Mouse (Mus musculus): ENCODE results near the gene Zyg11b. TPM values are rescaled to one million over a fixed set of nuclear protein-coding genes. Genes with fewer than 3 reads are reported as not detected.
A peak's percentile ranks its signal among the peaks of the same experiment; 100 is the strongest.

Gene Zyg11b
- polyA plus RNA-seq, 1 experiment = 8.7 TPM

DNA sequence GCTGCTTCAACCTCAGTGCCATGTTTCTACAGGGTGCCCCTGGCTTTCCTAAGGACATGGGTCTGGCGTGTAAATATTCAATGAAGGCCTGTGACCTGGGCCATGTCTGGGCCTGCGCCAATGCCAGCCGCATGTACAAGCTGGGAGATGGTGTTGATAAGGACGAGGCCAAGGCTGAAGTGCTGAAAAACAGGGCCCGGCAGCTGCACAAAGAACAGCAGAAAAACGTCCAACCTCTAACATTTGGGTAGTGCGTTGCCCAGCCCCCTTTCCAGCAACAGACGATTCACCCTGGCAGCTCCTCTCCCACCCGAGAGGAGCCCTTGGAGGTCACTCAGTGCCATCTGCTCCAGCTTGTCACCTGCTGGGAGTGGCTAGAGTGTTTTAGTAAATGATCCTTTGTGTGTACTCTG is 37.4 kb upstream of the Zyg11b start:
- Histone ChIP-seq H3K4me1 (ENCODE audit: control insufficient read depth, insufficient read depth, low read length) (no peaks in the 10 kb centered on the region; the same call in 1 of the 2 replicates), H3K4me3 (replicated peaks; ENCODE audit: extremely low read depth, low read depth, low read length) (no peak overlapping the region)
- TF ChIP-seq CTCF (IDR thresholded peaks at IDR 0.05; ENCODE audit: insufficient read depth, low read length) (no peak), POLR2A (IDR thresholded peaks at IDR 0.05; ENCODE audit: borderline replicate concordance, extremely low read depth, low read depth, low read length) (no peak)
- DNase-seq = no peak
- 65% methylated on average over 9 of the region's 9 CpGs for WGBS

DNA sequence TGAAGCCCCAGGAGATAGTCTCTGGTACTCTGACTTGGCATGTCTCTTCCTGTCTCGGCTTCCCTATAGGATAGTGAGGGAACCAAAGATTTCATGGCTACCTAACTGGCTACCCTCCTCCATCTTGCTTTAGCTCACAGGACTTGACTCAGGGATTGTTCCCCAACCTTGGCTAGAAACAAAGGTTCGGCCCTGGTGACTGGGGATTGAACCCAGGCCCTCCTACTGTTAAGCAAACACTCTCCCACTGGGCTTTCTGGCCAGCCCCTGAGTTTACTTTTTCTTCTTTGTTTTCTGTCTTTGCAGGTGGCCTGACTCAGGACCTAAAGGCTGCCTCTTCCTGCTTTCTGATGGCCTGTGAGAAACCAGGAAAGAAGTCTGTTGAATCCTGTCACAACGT is 36.9 kb upstream of the Zyg11b start:
- WGBS = 52% methylated on average over 3 of the region's 3 CpGs
- no peak for DNase-seq
- TF ChIP-seq POLR2A (IDR thresholded peaks at IDR 0.05; ENCODE audit: borderline replicate concordance, extremely low read depth, low read depth, low read length) = no peak
- no peak for TF ChIP-seq CTCF (IDR thresholded peaks at IDR 0.05; ENCODE audit: insufficient read depth, low read length)

DNA sequence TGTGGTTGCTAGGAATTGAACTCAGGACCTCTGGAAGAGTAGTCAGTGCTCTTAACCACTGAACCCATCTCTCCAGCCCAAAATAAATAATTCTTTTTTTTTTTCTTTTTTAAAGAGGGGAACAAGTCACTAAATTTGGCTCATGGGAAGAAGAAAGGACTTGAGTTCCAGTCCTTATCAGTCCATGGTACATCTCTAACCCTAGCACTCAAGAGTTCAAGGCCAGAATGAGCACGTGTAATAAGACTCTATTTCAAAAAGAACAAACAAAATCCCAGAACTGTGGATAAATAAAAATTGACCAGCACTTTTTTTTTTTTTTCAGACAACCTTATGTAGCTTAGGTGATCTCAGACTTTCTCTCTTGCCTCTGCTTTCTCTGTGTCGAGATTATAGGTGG is 35.9 kb upstream of the Zyg11b start:
- no peak for DNase-seq
- no peaks in the 10 kb centered on the region; the same call in 1 of the 2 replicates for H3K4me1 ChIP-seq (ENCODE audit: control insufficient read depth, insufficient read depth, low read length)
- H3K4me3 ChIP-seq (replicated peaks; ENCODE audit: extremely low read depth, low read depth, low read length) = no peak overlapping the region
- TF ChIP-seq CTCF (IDR thresholded peaks at IDR 0.05; ENCODE audit: insufficient read depth, low read length) = no peak
- TF ChIP-seq POLR2A (IDR thresholded peaks at IDR 0.05; ENCODE audit: borderline replicate concordance, extremely low read depth, low read depth, low read length) = no peak
- whole genome bisulfite sequencing = 75% methylated on average over 2 of the region's 2 CpGs

More for the DNA sequence above, 36.9 kb upstream of the Zyg11b start:
- Histone ChIP-seq H3K4me1 (ENCODE audit: control insufficient read depth, insufficient read depth, low read length) (no peaks in the 10 kb centered on the region; the same call in 1 of the 2 replicates), H3K4me3 (replicated peaks; ENCODE audit: extremely low read depth, low read depth, low read length) (no peak overlapping the region)

DNA sequence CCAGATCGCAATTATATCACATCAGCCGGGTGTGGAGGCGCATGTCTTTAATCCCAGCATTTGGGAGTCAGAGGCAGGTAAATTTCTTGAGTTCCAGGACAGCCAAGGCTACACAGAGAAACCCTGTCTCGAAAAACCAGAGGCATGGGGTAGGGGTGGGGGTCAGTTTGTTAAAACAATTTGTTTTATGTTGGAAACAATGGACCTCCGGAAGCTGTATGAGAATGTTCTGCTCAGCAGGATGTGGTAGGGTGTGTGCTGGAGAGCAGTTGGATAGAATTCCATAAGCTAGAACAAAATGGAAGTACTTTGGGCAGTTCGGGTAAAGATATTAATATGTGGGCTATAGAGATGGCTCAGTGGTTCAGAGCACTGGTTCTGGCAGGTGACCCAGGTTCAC is 34.5 kb upstream of the Zyg11b start:
- WGBS = 67% methylated on average over 6 of the region's 6 CpGs
- TF ChIP-seq CTCF (IDR thresholded peaks at IDR 0.05; ENCODE audit: insufficient read depth, low read length) (no peak), POLR2A (IDR thresholded peaks at IDR 0.05; ENCODE audit: borderline replicate concordance, extremely low read depth, low read depth, low read length) (no peak)
- Histone ChIP-seq H3K4me1 (ENCODE audit: control insufficient read depth, insufficient read depth, low read length) (no peaks in the 10 kb centered on the region; the same call in 1 of the 2 replicates), H3K4me3 (replicated peaks; ENCODE audit: extremely low read depth, low read depth, low read length) (no peak overlapping the region)
- DNase-seq = no peak

DNA sequence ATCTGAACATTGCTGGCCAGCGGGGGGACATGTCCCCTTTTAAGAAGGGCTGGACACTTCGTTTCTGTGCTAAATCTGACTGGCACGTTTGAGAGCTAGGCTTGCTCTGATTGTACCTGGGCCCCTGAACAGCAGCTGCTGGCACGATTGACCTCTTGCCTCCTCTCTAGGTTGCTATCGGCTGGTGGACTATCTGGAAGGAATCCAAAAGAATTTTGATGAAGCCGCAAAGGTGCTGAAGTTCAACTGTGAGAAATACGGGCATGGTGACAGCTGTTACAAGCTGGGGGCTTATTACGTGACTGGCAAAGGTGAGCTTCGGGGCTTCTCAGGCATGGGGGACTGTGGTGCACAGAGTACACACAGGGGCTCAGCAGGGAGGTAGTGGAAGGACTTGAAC is 31.1 kb upstream of the Zyg11b start:
- TF ChIP-seq CTCF (IDR thresholded peaks at IDR 0.05; ENCODE audit: insufficient read depth, low read length) (no peak), POLR2A (IDR thresholded peaks at IDR 0.05; ENCODE audit: borderline replicate concordance, extremely low read depth, low read depth, low read length) (no peak)
- no peak for DNase-seq
- 81% methylated on average over 9 of the region's 9 CpGs for whole genome bisulfite sequencing
- Histone ChIP-seq H3K4me3 (replicated peaks; ENCODE audit: extremely low read depth, low read depth, low read length) (no peak overlapping the region), H3K4me1 (ENCODE audit: control insufficient read depth, insufficient read depth, low read length) (peaks cover 4% of the 10 kb centered on the region)

DNA sequence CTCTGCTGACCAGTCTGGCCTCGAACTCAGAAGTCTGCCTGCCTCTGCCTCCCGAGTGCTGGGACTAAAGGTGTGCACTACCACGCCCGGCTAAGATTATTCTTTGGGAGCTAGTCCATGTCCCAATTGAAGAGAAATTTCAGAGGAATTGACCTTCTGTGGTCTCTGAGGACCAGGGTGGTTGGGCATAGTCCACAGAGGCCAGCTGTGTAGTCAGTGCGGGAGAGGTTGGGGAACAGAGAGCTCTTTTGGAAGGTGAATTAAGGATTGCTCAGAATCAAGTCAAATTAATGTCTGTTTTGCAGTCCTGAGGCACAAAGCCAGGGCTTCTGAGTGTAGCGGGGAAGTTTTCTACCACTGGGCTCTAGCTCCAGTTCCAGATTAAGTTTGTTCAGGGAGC is 28.9 kb upstream of the Zyg11b start:
- no peak overlapping the region for H3K4me3 ChIP-seq (replicated peaks; ENCODE audit: extremely low read depth, low read depth, low read length)
- 91% methylated on average over 6 of the region's 6 CpGs for WGBS
- TF ChIP-seq CTCF (IDR thresholded peaks at IDR 0.05; ENCODE audit: insufficient read depth, low read length) (no peak), POLR2A (IDR thresholded peaks at IDR 0.05; ENCODE audit: borderline replicate concordance, extremely low read depth, low read depth, low read length) (no peak)

DNA sequence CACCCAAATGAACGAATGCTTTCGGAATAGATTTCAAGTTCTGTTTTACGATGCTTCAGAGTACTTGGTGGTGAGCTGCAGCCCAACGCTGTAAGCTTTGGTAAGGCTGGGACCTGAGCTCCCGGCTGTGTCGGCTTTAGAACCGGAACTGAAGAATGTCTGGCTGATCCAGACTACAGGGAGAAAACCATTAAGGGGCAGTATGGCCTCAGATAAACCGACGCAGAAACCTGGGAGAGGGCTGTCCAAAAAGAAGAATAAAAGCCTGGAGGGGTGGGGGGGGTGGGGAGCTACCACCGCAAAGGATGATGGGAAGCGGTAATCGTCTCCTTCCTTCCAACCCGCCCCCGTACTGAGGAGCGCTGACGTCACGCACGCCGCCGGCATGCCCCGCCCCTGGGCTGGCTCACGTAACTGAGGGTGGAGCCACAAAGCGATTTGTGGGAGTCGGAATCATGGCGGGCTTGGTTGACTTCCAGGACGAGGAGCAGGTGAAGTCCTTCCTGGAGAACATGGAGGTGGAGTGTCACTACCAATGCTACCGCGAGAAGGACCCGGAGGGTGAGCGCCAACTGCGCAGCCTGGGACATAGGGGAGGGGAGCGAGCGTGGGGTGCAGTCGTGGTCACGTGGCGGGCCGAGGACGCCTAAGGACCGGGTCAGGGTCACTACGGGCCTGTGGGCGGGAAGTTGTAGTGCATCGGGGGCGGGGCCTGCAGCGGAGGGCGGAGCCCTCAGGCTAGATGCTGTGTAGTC is 27.0 kb upstream of the Zyg11b start, which contains the start of gene Coa7:
Gene Coa7, plus strand, starts transcription at position 411 of the 755 bp plus-strand sequence.
- peak; percentile 69; the same call in 1 of the 2 replicates for TF ChIP-seq POLR2A (IDR thresholded peaks at IDR 0.05; ENCODE audit: borderline replicate concordance, extremely low read depth, low read depth, low read length)
- TF ChIP-seq CTCF (IDR thresholded peaks at IDR 0.05; ENCODE audit: insufficient read depth, low read length) = no peak
- peak; percentile 98 for DNase-seq
- H3K4me3 ChIP-seq (replicated peaks; ENCODE audit: extremely low read depth, low read depth, low read length) = peak within 1 kb of the TSS; percentile 83
- peaks cover 4% of the 10 kb centered on the region for H3K4me1 ChIP-seq (ENCODE audit: control insufficient read depth, insufficient read depth, low read length)
- WGBS = under 1% methylated on average over 45 of the region's 45 CpGs

More for the DNA sequence above, 28.9 kb upstream of the Zyg11b start:
- peaks cover 4% of the 10 kb centered on the region for H3K4me1 ChIP-seq (ENCODE audit: control insufficient read depth, insufficient read depth, low read length)
- DNase-seq = no peak

DNA sequence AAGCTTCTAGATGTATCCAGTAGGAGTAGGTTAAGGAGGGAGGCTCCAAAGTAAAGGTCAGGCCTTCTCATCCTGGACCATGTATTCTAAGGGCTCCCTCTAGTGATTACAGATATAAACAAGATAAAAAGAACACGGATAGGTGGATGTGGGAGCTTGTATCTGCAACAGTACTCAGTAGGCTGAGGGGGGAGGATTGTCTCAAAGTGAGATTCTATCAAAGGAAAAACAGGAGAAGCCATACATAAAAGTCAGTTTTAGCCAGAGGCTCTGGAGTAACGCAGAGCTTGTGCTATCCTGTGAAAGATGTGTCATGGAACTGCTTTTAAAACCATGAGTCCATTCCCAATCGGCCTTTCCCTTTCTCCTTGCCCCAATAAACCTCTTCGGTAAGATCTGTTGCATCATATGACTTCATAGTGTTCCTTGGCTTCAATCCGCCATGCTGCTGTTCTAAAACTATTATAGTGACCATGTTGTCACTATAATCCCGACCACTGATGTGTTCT is 26.2 kb upstream of the Zyg11b start:
- H3K4me1 ChIP-seq (ENCODE audit: control insufficient read depth, insufficient read depth, low read length) = peaks cover 4% of the 10 kb centered on the region
- peak overlapping the region; percentile 59 for H3K4me3 ChIP-seq (replicated peaks; ENCODE audit: extremely low read depth, low read depth, low read length)
- peak; percentile 33 for DNase-seq
- 22% methylated on average over 6 of the region's 6 CpGs for WGBS
- TF ChIP-seq CTCF (IDR thresholded peaks at IDR 0.05; ENCODE audit: insufficient read depth, low read length) (0 out of 2 replicates have a peak, but pooled peaks have one; percentile 10), POLR2A (IDR thresholded peaks at IDR 0.05; ENCODE audit: borderline replicate concordance, extremely low read depth, low read depth, low read length) (no peak)

DNA sequence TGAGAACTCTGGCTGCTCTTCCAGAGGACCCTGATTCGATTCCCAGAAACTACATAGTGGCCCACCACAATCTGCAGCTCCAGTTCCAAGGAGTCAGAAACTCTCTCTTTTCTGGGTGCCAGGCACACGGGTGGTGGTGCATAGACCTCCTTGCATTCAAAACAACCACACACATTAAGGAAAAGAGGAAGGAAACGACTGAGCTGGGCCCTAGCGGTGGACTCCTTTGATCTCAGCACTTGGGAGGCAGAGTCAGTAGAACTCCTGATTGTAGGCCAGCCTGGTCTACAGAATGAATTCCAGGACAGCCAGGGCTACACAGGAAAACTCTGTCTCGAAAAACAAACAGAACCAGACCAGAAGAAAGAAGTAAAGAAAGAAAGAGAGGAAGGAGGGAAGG is 22.7 kb upstream of the Zyg11b start:
- 57% methylated on average over 5 of the region's 5 CpGs for WGBS
- DNase-seq = no peak
- H3K4me1 ChIP-seq (ENCODE audit: control insufficient read depth, insufficient read depth, low read length) = peaks cover 4% of the 10 kb centered on the region

More for the DNA sequence above, 22.7 kb upstream of the Zyg11b start:
- TF ChIP-seq POLR2A (IDR thresholded peaks at IDR 0.05; ENCODE audit: borderline replicate concordance, extremely low read depth, low read depth, low read length) = no peak
- TF ChIP-seq CTCF (IDR thresholded peaks at IDR 0.05; ENCODE audit: insufficient read depth, low read length) = no peak
- no peak overlapping the region for H3K4me3 ChIP-seq (replicated peaks; ENCODE audit: extremely low read depth, low read depth, low read length)

Measured in lung, adult 2 months (tissue).